Mouse (Mus musculus): ENCODE data around the gene Ube2e1. TPM values are rescaled to one million over a fixed set of nuclear protein-coding genes. Genes with fewer than 3 reads are reported as not detected.
A peak's percentile ranks its signal among the peaks of the same experiment; 100 is the strongest.
"Not testable (repeated sequence)": the region's sequence is repeated elsewhere in the genome, so short reads cannot be mapped to it uniquely, and the experiment has no call there.

The Ube2e1 gene
- polyA plus RNA-seq, 1 experiment from 2014 or later, result 77.0 TPM

DNA sequence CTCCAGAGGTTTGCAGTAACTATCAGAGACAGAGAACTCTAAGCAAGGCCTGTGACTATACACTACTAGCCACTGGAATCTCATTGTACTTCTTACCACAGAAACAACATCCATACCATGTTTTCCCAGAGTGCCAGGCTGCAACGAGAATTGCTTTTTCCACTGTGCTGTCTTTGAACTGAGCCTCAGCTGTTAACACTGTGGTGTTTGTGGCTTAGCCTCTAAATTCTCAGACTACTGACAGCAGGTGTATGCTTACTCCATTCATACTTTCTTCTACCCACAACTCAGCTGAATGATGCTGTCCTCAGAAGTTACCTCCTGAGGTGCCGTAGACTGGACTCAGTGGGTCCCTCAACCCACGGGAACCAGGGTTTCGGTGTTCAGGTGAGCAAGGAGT lies 89.9 kb downstream of the Ube2e1 start:
- H3K4me1 ChIP-seq (ENCODE audit: control insufficient read depth, insufficient read depth, low read length), result no peaks in the 10 kb centered on the region
- no peaks in the 10 kb centered on the region for H3K27me3 ChIP-seq (ENCODE audit: control insufficient read depth, insufficient read depth, low read length)
- H3K36me3 ChIP-seq (ENCODE audit: control insufficient read depth, insufficient read depth, low read length), result no peaks in the 10 kb centered on the region
- WGBS, result 94% methylated on average over 4 of the region's 4 CpGs
- no peak overlapping the region for H3K9ac ChIP-seq (replicated peaks; ENCODE audit: low read depth, low read length)
- no peak overlapping the region for H3K4me3 ChIP-seq (ENCODE audit: low read depth, low read length)
- H3K4me2 ChIP-seq (ENCODE audit: low read depth, low read length), result no peak overlapping the region
- no peaks in the 10 kb centered on the region for H3K9me3 ChIP-seq (ENCODE audit: control insufficient read depth, low read length)
- no peak overlapping the region for H3K27ac ChIP-seq (ENCODE audit: low read depth, low read length)
- no peak for ATAC-seq (ENCODE audit: low read depth)

DNA sequence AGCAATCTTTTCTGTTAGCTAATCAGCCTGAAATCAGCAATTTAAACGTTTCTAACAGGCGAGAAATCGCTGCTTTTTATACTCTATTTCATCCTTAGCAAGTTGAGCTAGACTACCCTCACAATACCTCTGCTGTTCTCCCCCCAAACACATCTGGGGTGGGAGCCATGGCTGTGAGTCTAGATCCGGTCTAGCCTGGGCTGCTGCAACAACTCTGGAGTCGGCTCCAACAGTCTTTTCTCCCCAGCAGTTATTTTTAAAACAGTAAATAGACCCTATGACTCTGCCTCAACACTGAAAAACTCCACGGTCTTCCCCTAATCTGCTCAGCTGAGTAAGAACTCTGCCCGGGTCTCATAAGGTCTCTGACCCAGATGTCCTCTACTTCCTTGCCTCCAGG lies 91.5 kb downstream of the Ube2e1 start:
- 72% methylated on average over 7 of the region's 7 CpGs for WGBS
- no peak overlapping the region for H3K27ac ChIP-seq (ENCODE audit: low read depth, low read length)
- H3K4me3 ChIP-seq (ENCODE audit: low read depth, low read length), result no peak overlapping the region
- no peaks in the 10 kb centered on the region for H3K27me3 ChIP-seq (ENCODE audit: control insufficient read depth, insufficient read depth, low read length)
- 0 out of 2 replicates have a peak overlapping the region, but pooled peaks have one; percentile 60 for H3K9ac ChIP-seq (replicated peaks; ENCODE audit: low read depth, low read length)
- no peaks in the 10 kb centered on the region for H3K9me3 ChIP-seq (ENCODE audit: control insufficient read depth, low read length)
- H3K4me2 ChIP-seq (ENCODE audit: low read depth, low read length), result no peak overlapping the region
- no peaks in the 10 kb centered on the region for H3K4me1 ChIP-seq (ENCODE audit: control insufficient read depth, insufficient read depth, low read length)
- H3K36me3 ChIP-seq (ENCODE audit: control insufficient read depth, insufficient read depth, low read length), result no peaks in the 10 kb centered on the region
- ATAC-seq (ENCODE audit: low read depth), result no peak

DNA sequence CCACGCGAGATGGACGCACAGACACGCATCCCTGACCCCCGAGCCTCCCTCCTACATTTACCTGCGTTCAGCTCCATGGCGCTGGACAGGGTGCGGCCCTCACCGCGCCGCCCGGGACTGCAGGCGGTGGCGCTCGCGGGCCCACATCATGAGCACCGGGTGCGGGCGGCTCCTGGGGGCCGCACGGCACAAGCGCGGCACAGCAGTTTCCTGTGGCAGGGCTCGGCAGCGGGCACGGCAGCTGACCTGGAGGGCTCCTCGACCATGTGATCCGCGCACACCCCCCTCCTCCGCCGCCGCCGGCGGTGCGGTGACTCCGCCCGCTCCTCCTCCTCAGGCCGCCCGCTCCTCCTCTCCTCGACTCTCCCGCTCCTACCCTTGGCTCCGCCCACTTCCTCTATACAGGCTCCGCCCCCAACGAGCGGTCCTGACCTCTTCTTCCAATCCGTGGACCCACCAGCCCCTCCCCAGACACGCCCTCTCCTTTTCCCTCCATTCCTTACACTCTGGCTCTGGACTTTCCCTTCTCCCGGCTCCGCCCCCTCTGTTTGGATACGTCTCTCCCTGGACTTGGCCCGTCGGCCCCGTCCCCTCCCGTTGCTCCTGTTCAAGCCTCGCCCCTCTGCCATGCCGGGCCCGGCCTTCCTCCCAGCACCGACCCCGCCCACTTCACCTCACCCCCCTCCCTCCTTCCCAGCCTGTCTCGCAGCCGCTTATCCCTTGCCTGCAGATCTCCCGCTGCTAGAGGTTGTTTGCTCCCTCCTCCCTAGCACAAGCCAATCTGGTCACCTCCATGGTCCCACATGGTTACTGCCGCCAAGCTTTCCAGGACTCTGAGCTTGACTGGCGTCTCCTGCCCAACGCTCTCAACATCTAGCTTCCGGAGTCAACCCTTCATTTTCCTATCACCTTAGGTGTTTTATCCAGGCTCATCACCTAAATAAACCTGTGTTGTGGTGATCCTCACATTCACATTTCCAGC lies 92.6 kb downstream of the Ube2e1 start, which contains the start of gene Nr1d2:
Gene Nr1d2, minus strand, starts transcription at position 378 of the 982 bp plus-strand sequence.
- H3K9ac ChIP-seq (replicated peaks; ENCODE audit: low read depth, low read length), result peak within 1 kb of the TSS; percentile 60
- H3K4me1 ChIP-seq (ENCODE audit: control insufficient read depth, insufficient read depth, low read length), result no peaks in the 10 kb centered on the region
- WGBS, result under 1% methylated on average over 54 of the region's 66 CpGs
- H3K9me3 ChIP-seq (ENCODE audit: control insufficient read depth, low read length), result no peaks in the 10 kb centered on the region
- peak; percentile 92 for ATAC-seq (ENCODE audit: low read depth)
- no peaks in the 10 kb centered on the region for H3K27me3 ChIP-seq (ENCODE audit: control insufficient read depth, insufficient read depth, low read length)
- H3K4me3 ChIP-seq (ENCODE audit: low read depth, low read length), result peak within 1 kb of the TSS; percentile 84
- H3K4me2 ChIP-seq (ENCODE audit: low read depth, low read length), result peak within 1 kb of the TSS; percentile 53
- no peaks in the 10 kb centered on the region for H3K36me3 ChIP-seq (ENCODE audit: control insufficient read depth, insufficient read depth, low read length)
- H3K27ac ChIP-seq (ENCODE audit: low read depth, low read length), result peak within 1 kb of the TSS; percentile 82

DNA sequence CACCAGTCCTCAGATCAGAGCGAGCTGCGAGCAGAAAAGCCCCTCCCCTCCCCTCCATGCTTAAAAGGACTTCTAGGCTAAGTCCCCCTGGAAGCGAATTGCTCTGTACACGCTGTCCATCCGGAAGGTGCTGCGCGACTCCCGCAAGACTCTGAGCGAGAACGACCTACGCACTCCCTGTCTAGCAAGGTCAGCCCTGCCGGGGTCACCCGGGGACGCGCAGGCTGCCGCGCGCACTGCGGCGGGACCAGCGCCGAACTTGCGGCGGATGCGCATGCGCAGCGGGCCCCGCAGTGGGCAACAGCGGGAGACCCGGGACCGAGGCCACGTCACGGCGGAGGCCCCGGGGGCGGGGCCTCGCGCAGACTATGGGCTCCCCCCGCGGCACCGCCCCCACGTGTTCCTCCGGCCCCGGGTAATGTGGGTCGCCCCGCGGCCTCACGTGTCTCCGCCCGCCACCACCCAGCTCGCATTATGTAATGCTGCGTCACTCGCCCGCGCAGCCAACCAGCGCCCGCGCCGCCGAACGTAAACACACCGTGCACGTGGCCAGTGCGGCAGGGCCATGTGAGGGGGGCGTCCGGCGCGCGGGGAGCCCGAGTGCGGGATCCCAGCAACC lies 93.4 kb downstream of the Ube2e1 start:
- H3K9me3 ChIP-seq (ENCODE audit: control insufficient read depth, low read length), result no peaks in the 10 kb centered on the region
- H3K27ac ChIP-seq (ENCODE audit: low read depth, low read length), result peak overlapping the region; percentile 82
- peak overlapping the region; percentile 53 for H3K4me2 ChIP-seq (ENCODE audit: low read depth, low read length)
- peak; percentile 96 for ATAC-seq (ENCODE audit: low read depth)
- peak overlapping the region; percentile 84 for H3K4me3 ChIP-seq (ENCODE audit: low read depth, low read length)
- H3K36me3 ChIP-seq (ENCODE audit: control insufficient read depth, insufficient read depth, low read length), result no peaks in the 10 kb centered on the region
- 0% methylated on average over 62 of the region's 71 CpGs for WGBS
- no peaks in the 10 kb centered on the region for H3K4me1 ChIP-seq (ENCODE audit: control insufficient read depth, insufficient read depth, low read length)
- peak overlapping the region; percentile 60 for H3K9ac ChIP-seq (replicated peaks; ENCODE audit: low read depth, low read length)
- H3K27me3 ChIP-seq (ENCODE audit: control insufficient read depth, insufficient read depth, low read length), result no peaks in the 10 kb centered on the region

DNA sequence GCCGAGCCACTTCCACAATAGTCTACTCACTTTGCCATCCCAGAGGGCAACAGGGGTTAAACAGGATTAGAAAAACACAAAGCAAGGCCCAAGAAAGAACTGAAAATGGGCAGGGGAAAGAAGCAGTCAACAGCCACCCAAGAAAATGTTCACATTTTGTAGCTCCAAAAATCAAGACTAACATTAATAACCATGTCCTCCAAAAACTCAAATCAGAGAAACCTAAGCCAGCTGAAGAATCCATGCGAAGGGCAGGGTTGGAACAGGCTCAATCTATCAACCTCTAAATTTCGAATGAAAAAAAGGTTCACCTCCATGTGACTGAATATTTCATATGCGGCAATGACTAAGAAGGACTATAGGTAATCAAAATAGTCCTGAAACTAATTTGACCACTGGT lies 94.3 kb downstream of the Ube2e1 start:
- no peak overlapping the region for H3K4me3 ChIP-seq (ENCODE audit: low read depth, low read length)
- no peak overlapping the region for H3K27ac ChIP-seq (ENCODE audit: low read depth, low read length)
- WGBS, result 70% methylated on average over 4 of the region's 4 CpGs
- peak overlapping the region; percentile 53 for H3K4me2 ChIP-seq (ENCODE audit: low read depth, low read length)
- no peaks in the 10 kb centered on the region for H3K36me3 ChIP-seq (ENCODE audit: control insufficient read depth, insufficient read depth, low read length)
- no peak for ATAC-seq (ENCODE audit: low read depth)
- no peaks in the 10 kb centered on the region for H3K27me3 ChIP-seq (ENCODE audit: control insufficient read depth, insufficient read depth, low read length)
- no peaks in the 10 kb centered on the region for H3K4me1 ChIP-seq (ENCODE audit: control insufficient read depth, insufficient read depth, low read length)
- H3K9me3 ChIP-seq (ENCODE audit: control insufficient read depth, low read length), result no peaks in the 10 kb centered on the region
- no peak overlapping the region for H3K9ac ChIP-seq (replicated peaks; ENCODE audit: low read depth, low read length)

DNA sequence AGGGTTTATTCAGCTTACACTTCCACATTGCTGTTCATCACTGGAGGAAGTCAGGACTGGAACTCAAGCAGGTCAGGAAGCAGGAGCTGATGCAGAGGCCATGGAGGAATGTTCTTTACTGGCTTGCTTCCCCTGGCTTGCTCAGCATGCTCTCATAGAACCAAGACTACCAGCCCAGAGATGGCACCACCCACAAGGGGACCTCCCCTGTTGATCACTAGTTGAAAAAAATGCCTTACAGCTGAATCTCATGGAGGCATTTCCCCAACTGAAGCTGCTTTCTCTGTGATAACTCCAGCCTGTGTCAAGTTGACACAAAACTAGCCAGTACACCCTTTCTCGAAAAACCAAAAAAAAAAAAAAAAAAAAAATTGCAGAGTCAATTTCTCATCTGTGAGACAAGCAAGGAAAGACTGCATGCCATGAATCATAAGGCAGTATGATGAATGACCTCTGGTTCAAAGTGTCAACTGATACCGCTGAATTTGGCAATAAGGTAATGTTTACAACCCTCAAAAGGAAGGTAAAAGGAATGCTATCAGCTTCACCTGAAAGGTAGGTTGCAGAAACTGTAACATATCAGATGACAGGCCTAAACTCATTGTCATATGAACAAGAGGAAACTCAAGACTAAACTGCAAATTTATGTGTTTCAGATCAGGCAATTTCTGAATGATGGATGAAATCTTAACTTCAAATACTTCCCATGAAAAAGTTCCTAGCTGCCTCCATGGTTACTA lies 95.0 kb downstream of the Ube2e1 start:
- not testable (repeated sequence) for H3K27ac ChIP-seq (ENCODE audit: low read depth, low read length); ATAC-seq (ENCODE audit: low read depth); H3K36me3 ChIP-seq (ENCODE audit: control insufficient read depth, insufficient read depth, low read length); H3K4me3 ChIP-seq (ENCODE audit: low read depth, low read length); H3K9ac ChIP-seq (replicated peaks; ENCODE audit: low read depth, low read length); H3K9me3 ChIP-seq (ENCODE audit: control insufficient read depth, low read length); H3K27me3 ChIP-seq (ENCODE audit: control insufficient read depth, insufficient read depth, low read length); H3K4me1 ChIP-seq (ENCODE audit: control insufficient read depth, insufficient read depth, low read length); H3K4me2 ChIP-seq (ENCODE audit: low read depth, low read length)
- WGBS, result 98% methylated on average over 2 of the region's 2 CpGs

DNA sequence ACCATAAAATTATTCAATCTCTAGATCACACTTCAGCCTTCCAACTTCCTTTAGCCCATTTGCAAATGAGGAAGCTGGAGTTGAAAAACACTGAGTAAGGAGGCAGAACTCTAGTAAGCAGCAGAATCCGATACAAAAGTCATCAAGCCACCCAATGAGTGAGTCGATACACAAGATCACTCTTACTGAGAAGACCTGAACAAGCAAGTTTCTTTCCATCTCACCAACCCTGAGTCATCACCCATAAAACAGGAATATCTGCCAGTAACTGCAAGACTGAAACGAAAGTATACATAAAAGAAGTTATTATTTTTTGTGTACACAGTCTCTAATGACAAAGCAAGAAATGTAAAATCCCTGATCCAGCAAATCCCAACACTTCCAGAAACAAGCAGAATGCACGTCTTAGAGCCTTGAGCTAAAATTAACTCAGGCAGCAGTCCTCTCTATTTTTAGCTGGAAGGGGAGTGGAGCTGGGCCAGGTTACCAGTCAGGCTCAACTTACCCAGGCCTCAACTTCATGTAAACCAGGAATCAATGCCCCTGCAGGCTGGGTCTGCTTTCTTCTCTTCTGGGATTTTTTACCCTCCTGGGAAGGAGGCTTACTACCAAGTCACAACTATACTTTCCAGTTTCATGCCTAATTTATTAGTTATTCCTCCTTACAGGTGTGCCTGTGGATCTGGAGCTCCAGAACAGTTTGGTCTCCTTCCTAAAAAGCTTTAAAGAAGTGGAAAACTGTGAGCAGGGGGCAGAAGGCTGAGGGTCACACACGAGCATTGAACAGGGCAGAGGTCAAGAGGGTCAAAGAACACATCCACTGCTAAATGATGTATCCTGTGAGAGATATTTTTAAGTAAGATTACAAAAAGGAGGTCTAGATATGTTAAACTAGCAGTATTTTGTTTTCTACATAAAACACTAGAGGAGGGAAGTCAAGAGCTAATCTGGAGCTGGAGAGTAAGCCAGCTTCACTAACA lies 97.4 kb downstream of the Ube2e1 start:
- no peaks in the 10 kb centered on the region for H3K9me3 ChIP-seq (ENCODE audit: control insufficient read depth, low read length)
- no peak overlapping the region for H3K27ac ChIP-seq (ENCODE audit: low read depth, low read length)
- no peaks in the 10 kb centered on the region for H3K36me3 ChIP-seq (ENCODE audit: control insufficient read depth, insufficient read depth, low read length)
- no peak overlapping the region for H3K4me2 ChIP-seq (ENCODE audit: low read depth, low read length)
- no peaks in the 10 kb centered on the region for H3K27me3 ChIP-seq (ENCODE audit: control insufficient read depth, insufficient read depth, low read length)
- H3K4me1 ChIP-seq (ENCODE audit: control insufficient read depth, insufficient read depth, low read length), result no peaks in the 10 kb centered on the region
- H3K9ac ChIP-seq (replicated peaks; ENCODE audit: low read depth, low read length), result no peak overlapping the region
- H3K4me3 ChIP-seq (ENCODE audit: low read depth, low read length), result no peak overlapping the region
- WGBS, result 76% methylated on average over 5 of the region's 5 CpGs
- no peak for ATAC-seq (ENCODE audit: low read depth)

DNA sequence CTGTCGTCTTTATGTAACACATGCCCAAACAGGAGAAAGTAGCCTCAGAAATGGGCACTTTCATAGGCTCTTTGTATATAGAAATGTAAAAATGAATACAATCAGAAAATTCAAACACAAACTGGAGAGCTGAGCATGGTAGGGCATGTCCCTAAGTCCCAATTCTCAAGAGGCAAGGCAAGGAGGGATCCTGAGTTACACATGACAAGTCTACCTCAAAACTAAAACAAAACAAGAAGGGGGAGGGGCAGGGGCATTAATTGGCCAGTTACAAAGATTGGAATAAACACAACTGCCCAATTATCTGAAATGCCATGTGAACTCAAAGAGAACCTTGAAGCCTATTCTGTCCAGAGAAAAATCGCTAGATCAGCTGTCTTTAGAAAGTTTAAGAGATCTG lies 98.6 kb downstream of the Ube2e1 start:
- no peak for ATAC-seq (ENCODE audit: low read depth)
- Histone ChIP-seq H3K27ac (ENCODE audit: low read depth, low read length) (no peak overlapping the region), H3K4me3 (ENCODE audit: low read depth, low read length) (no peak overlapping the region), H3K9me3 (ENCODE audit: control insufficient read depth, low read length) (no peaks in the 10 kb centered on the region), H3K9ac (replicated peaks; ENCODE audit: low read depth, low read length) (no peak overlapping the region), H3K4me1 (ENCODE audit: control insufficient read depth, insufficient read depth, low read length) (no peaks in the 10 kb centered on the region), H3K4me2 (ENCODE audit: low read depth, low read length) (no peak overlapping the region), H3K36me3 (ENCODE audit: control insufficient read depth, insufficient read depth, low read length) (no peaks in the 10 kb centered on the region), H3K27me3 (ENCODE audit: control insufficient read depth, insufficient read depth, low read length) (no peaks in the 10 kb centered on the region)
- 92% methylated on average over 2 of the region's 2 CpGs for WGBS
